Mouse (Mus musculus) kidney, embryonic 15.5 days (tissue): Measurements from ENCODE around the gene Trim47. TPM values are rescaled to one million over a fixed set of nuclear protein-coding genes. Genes with fewer than 3 reads are reported as not detected.

Experiments used
- ATAC-seq: fragments of 200-750 bp; cut with Nextera tagmentation; replicated peaks from 2 replicates; pipeline ENCODE4 v1.8.0; 2017; ENCODE audit warnings: moderate TSS enrichment; ENCODE audit not compliant: low FRiP score
- H3K27ac ChIP-seq: fragments of 300-500 bp; sonication (generic); 2 replicates; pipeline ENCODE4 v1.5.1; 2015; ENCODE audit warnings: mild to moderate bottlenecking, inconsistent platforms
- H3K27me3 ChIP-seq: fragments of 300-500 bp; sonication (generic); 2 replicates; pipeline ENCODE4 v1.6.1; 2015; ENCODE audit warnings: inconsistent platforms
- H3K36me3 ChIP-seq: fragments of 300-500 bp; sonication (generic); 2 replicates; pipeline ENCODE4 v1.6.1; 2015; ENCODE audit warnings: inconsistent platforms
- H3K4me1 ChIP-seq: fragments of 300-500 bp; sonication (generic); 2 replicates; pipeline ENCODE4 v1.6.1; 2015; ENCODE audit warnings: inconsistent platforms
- H3K4me2 ChIP-seq: fragments of 300-500 bp; sonication (generic); 2 replicates; pipeline ENCODE4 v1.6.1; 2015; ENCODE audit warnings: moderate library complexity, mild to moderate bottlenecking, inconsistent platforms
- H3K4me3 ChIP-seq: fragments of 300-500 bp; sonication (generic); replicated peaks from 2 replicates; pipeline ENCODE4 v1.5.1; 2015; ENCODE audit warnings: mild to moderate bottlenecking, inconsistent platforms
- H3K9ac ChIP-seq: fragments of 300-500 bp; sonication (generic); 2 replicates; pipeline ENCODE4 v1.6.1; 2015; ENCODE audit warnings: mild to moderate bottlenecking, inconsistent platforms
- H3K9me3 ChIP-seq: fragments of 300-500 bp; sonication (generic); replicated peaks from 2 replicates; pipeline ENCODE4 v1.6.1; 2016; ENCODE audit warnings: inconsistent platforms
- WGBS: fragments of 180-500 bp; shearing (Covaris S2); methylation state at CpG from one replicate; pipeline ENCODE4 v1.1.7; 2015; ENCODE audit warnings: mixed read lengths; 5-methylcytosine and 5-hydroxymethylcytosine counted together
- polyA plus RNA-seq: library from polyadenylated mRNA; unstranded; fragments of >200 nt; fragmentation: Nextera tagmentation; extraction: Ambion mirVana; gene quantifications from 2 replicates; pipeline ENCODE4 v1.2.1, GENCODE M21; 2015

Gene Trim47
- polyA plus RNA-seq, 1 experiment from 2014 or later: 24.6 TPM

GRCm38 (mm10) chr11:116150960-116151359, 23.9 kb upstream of the Trim47 start:
- H3K9ac ChIP-seq: no peak overlapping the region
- peaks cover 99% of the 10 kb centered on the region for H3K36me3 ChIP-seq
- no peak overlapping the region for H3K4me3 ChIP-seq
- ATAC-seq: no peak
- WGBS: 96% methylated on average over 2 of the region's 2 CpGs
- no peaks in the 10 kb centered on the region for H3K9me3 ChIP-seq
- no peaks in the 10 kb centered on the region for H3K4me1 ChIP-seq
- H3K27ac ChIP-seq: no peak overlapping the region
- H3K27me3 ChIP-seq: no peaks in the 10 kb centered on the region
- no peak overlapping the region for H3K4me2 ChIP-seq

- ATAC-seq: no peak
- H3K36me3 ChIP-seq: peaks cover 99% of the 10 kb centered on the region
Observed at GRCm38 (mm10) chr11:116149341-116149740, 22.3 kb upstream of the Trim47 start.

GRCm38 (mm10) chr11:116148761-116149221, 21.8 kb upstream of the Trim47 start:
- no peak overlapping the region for H3K4me3 ChIP-seq
- no peak overlapping the region for H3K27ac ChIP-seq
- no peak overlapping the region for H3K9ac ChIP-seq
- peaks cover 99% of the 10 kb centered on the region for H3K36me3 ChIP-seq
- H3K9me3 ChIP-seq: no peaks in the 10 kb centered on the region
- WGBS: 71% methylated on average over 20 of the region's 20 CpGs
- H3K4me1 ChIP-seq: no peaks in the 10 kb centered on the region
- no peaks in the 10 kb centered on the region for H3K27me3 ChIP-seq
- H3K4me2 ChIP-seq: no peak overlapping the region
- ATAC-seq: no peak

More at GRCm38 (mm10) chr11:116149341-116149740, 22.3 kb upstream of the Trim47 start:
- 81% methylated on average over 6 of the region's 6 CpGs for WGBS
- Histone ChIP-seq H3K4me1 (no peaks in the 10 kb centered on the region), H3K27me3 (no peaks in the 10 kb centered on the region), H3K27ac (no peak overlapping the region), H3K9ac (no peak overlapping the region), H3K4me3 (no peak overlapping the region), H3K9me3 (no peaks in the 10 kb centered on the region), H3K4me2 (no peak overlapping the region)

- H3K27me3 ChIP-seq: no peaks in the 10 kb centered on the region
- H3K27ac ChIP-seq: 0 out of 2 replicates have a peak overlapping the region, but pooled peaks have one; percentile 7
- no peak overlapping the region for H3K9ac ChIP-seq
- H3K4me3 ChIP-seq: no peak overlapping the region
- H3K4me1 ChIP-seq: no peaks in the 10 kb centered on the region
- H3K9me3 ChIP-seq: no peaks in the 10 kb centered on the region
- WGBS: 75% methylated on average over 25 of the region's 25 CpGs
- no peak overlapping the region for H3K4me2 ChIP-seq
- peak; percentile 37; the same call in 1 of the 2 replicates for ATAC-seq
- peaks cover 94% of the 10 kb centered on the region for H3K36me3 ChIP-seq
Observed at GRCm38 (mm10) chr11:116146294-116146985, 19.4 kb upstream of the Trim47 start.

- H3K9me3 ChIP-seq: no peaks in the 10 kb centered on the region
- peaks cover 87% of the 10 kb centered on the region for H3K36me3 ChIP-seq
- H3K27ac ChIP-seq: 0 out of 2 replicates have a peak overlapping the region, but pooled peaks have one; percentile 7
- H3K9ac ChIP-seq: no peak overlapping the region
- whole genome bisulfite sequencing: 67% methylated on average over 18 of the region's 18 CpGs
- no peaks in the 10 kb centered on the region for H3K27me3 ChIP-seq
- H3K4me1 ChIP-seq: no peaks in the 10 kb centered on the region
- H3K4me3 ChIP-seq: no peak overlapping the region
- H3K4me2 ChIP-seq: no peak overlapping the region
- ATAC-seq: no peak
Observed at GRCm38 (mm10) chr11:116145481-116146293, 18.7 kb upstream of the Trim47 start.

GRCm38 (mm10) chr11:116143468-116143867, 16.5 kb upstream of the Trim47 start:
- Histone ChIP-seq H3K9me3 (no peaks in the 10 kb centered on the region), H3K27ac (no peak overlapping the region), H3K4me2 (no peak overlapping the region), H3K27me3 (no peaks in the 10 kb centered on the region), H3K4me3 (no peak overlapping the region), H3K36me3 (peaks cover 65% of the 10 kb centered on the region), H3K9ac (no peak overlapping the region), H3K4me1 (peaks cover 6% of the 10 kb centered on the region)
- no peak for ATAC-seq
- 84% methylated on average over 3 of the region's 3 CpGs for WGBS

GRCm38 (mm10) chr11:116142211-116142991, 15.4 kb upstream of the Trim47 start:
- Histone ChIP-seq H3K36me3 (peaks cover 55% of the 10 kb centered on the region), H3K4me2 (no peak overlapping the region), H3K9me3 (no peaks in the 10 kb centered on the region), H3K27me3 (no peaks in the 10 kb centered on the region), H3K4me1 (peaks cover 14% of the 10 kb centered on the region), H3K4me3 (no peak overlapping the region), H3K9ac (no peak overlapping the region), H3K27ac (no peak overlapping the region)
- ATAC-seq: no peak
- 67% methylated on average over 10 of the region's 10 CpGs for WGBS

GRCm38 (mm10) chr11:116138468-116139138, 11.6 kb upstream of the Trim47 start, which contains the start of gene Mrpl38:
Gene Mrpl38, minus strand, starts transcription at chr11:116138868.
- Histone ChIP-seq H3K4me2 (peak within 1 kb of the TSS; percentile 68), H3K4me1 (peaks cover 27% of the 10 kb centered on the region), H3K36me3 (peaks cover 49% of the 10 kb centered on the region), H3K4me3 (peak within 1 kb of the TSS; percentile 98), H3K9me3 (no peaks in the 10 kb centered on the region), H3K27me3 (no peaks in the 10 kb centered on the region), H3K27ac (peak within 1 kb of the TSS; percentile 82), H3K9ac (peak within 1 kb of the TSS; percentile 88)
- peak; percentile 96 for ATAC-seq
- under 1% methylated on average over 60 of the region's 60 CpGs for WGBS

- Histone ChIP-seq H3K36me3 (peaks cover 49% of the 10 kb centered on the region), H3K27ac (peak overlapping the region; percentile 82), H3K4me2 (peak overlapping the region; percentile 68), H3K27me3 (no peaks in the 10 kb centered on the region), H3K4me3 (peak overlapping the region; percentile 98), H3K9me3 (no peaks in the 10 kb centered on the region), H3K9ac (peak overlapping the region; percentile 88), H3K4me1 (peaks cover 27% of the 10 kb centered on the region)
- ATAC-seq: 0 out of 2 replicates have a peak, but pooled peaks have one; percentile 8
- WGBS: under 1% methylated on average over 20 of the region's 20 CpGs
Observed at GRCm38 (mm10) chr11:116138096-116138467, 11.1 kb upstream of the Trim47 start.

- 81% methylated on average over 10 of the region's 10 CpGs for WGBS
- no peak overlapping the region for H3K27ac ChIP-seq
- peaks cover 55% of the 10 kb centered on the region for H3K36me3 ChIP-seq
- H3K9ac ChIP-seq: no peak overlapping the region
- no peak overlapping the region for H3K4me3 ChIP-seq
- no peaks in the 10 kb centered on the region for H3K27me3 ChIP-seq
- ATAC-seq: no peak
- H3K4me1 ChIP-seq: peaks cover 52% of the 10 kb centered on the region
- H3K4me2 ChIP-seq: no peak overlapping the region
- no peaks in the 10 kb centered on the region for H3K9me3 ChIP-seq
Observed at GRCm38 (mm10) chr11:116134171-116134570, 7.2 kb upstream of the Trim47 start.

GRCm38 (mm10) chr11:116133497-116133896, 6.5 kb upstream of the Trim47 start:
- Histone ChIP-seq H3K9ac (no peak overlapping the region), H3K4me2 (no peak overlapping the region), H3K36me3 (peaks cover 55% of the 10 kb centered on the region), H3K27ac (no peak overlapping the region), H3K4me1 (peaks cover 52% of the 10 kb centered on the region), H3K9me3 (no peaks in the 10 kb centered on the region), H3K27me3 (no peaks in the 10 kb centered on the region), H3K4me3 (no peak overlapping the region)
- ATAC-seq: no peak
- 80% methylated on average over 5 of the region's 5 CpGs for WGBS
